Mouse (Mus musculus): ENCODE measurements around the gene Tppp3.

GRCm38 (mm10) chr8:105466700-105467291 is 4.5 kb downstream of the Tppp3 start:
- TF ChIP-seq CTCF (IDR thresholded peaks at IDR 0.05; ENCODE audit: low read depth, low read length): no peak
- no peak for TF ChIP-seq POLR2A (IDR thresholded peaks at IDR 0.05; ENCODE audit: extremely low read depth, insufficient read depth, low read length)

All from liver, adult 2 months (tissue).